Mouse (Mus musculus) CH12.LX (cell line): Measurements from ENCODE around the gene Cipc. TPM values are rescaled to one million over a fixed set of nuclear protein-coding genes. Genes with fewer than 3 reads are reported as not detected.

ENCODE experiments used
- DNase-seq: peaks from one replicate; pipeline ENCODE4 v3.0.0-alpha.2; 2013; ENCODE audit errors: extremely low read depth
- H3K27ac ChIP-seq: 2 replicates; pipeline ENCODE4 v1.5.1; 2012; ENCODE audit warnings: low read depth, mild to moderate bottlenecking, control low read depth, moderate library complexity; ENCODE audit not compliant: insufficient read depth
- H3K27me3 ChIP-seq: replicated peaks from 2 replicates; pipeline ENCODE3; 2012; ENCODE audit warnings: inconsistent platforms
- H3K36me3 ChIP-seq, 2 experiments: replicated peaks in 1 of 2; 2 replicates each; pipeline versions ENCODE3 to v1.6.1; 2012; ENCODE audit warnings: inconsistent platforms in 1 of 2, low read length in 1 of 2, mild to moderate bottlenecking in 1 of 2, mixed read lengths in 1 of 2, moderate library complexity in 1 of 2; ENCODE audit not compliant: control insufficient read depth in 1 of 2, insufficient read depth in 1 of 2
- H3K4me1 ChIP-seq, 2 experiments: 2 replicates each; pipeline ENCODE4 v1.6.1; 2012; ENCODE audit warnings: inconsistent platforms in 1 of 2, moderate library complexity in 1 of 2; ENCODE audit not compliant: insufficient read depth in 2 of 2, control insufficient read depth in 1 of 2
- H3K4me2 ChIP-seq: 2 replicates; pipeline ENCODE4 v1.6.1; 2012; ENCODE audit warnings: low read depth, mild to moderate bottlenecking, control low read depth; ENCODE audit not compliant: poor library complexity, insufficient read depth, severe bottlenecking
- H3K4me3 ChIP-seq, 3 experiments: fragments of 150-350 bp in 1 of 3; sonication (generic) in 1 of 3; replicated peaks in 1 of 3; 2 replicates each; pipeline versions ENCODE3 to v1.5.1; 2011 to 2012; ENCODE audit warnings: low read depth in 2 of 3, low read length in 2 of 3, mild to moderate bottlenecking in 2 of 3, moderate library complexity in 2 of 3, control low read depth in 1 of 3, improper control_type of control experiment in 1 of 3, inconsistent platforms in 1 of 3, mixed read lengths in 1 of 3; ENCODE audit not compliant: poor library complexity in 1 of 3
- H3K79me2 ChIP-seq: replicated peaks from 2 replicates; pipeline ENCODE4 v1.6.1; 2012; ENCODE audit warnings: mild to moderate bottlenecking, moderate library complexity; ENCODE audit not compliant: control insufficient read depth, poor library complexity, insufficient read depth, severe bottlenecking; ENCODE audit errors: extremely low read depth
- H3K9ac ChIP-seq: 2 replicates; pipeline ENCODE4 v1.6.1; 2012; ENCODE audit warnings: low read depth, mild to moderate bottlenecking, control low read depth, moderate library complexity; ENCODE audit not compliant: insufficient read depth
- H3K9me3 ChIP-seq: replicated peaks from 2 replicates; pipeline ENCODE3; 2012; ENCODE audit warnings: low read length, inconsistent platforms, mixed read lengths
- BHLHE40 ChIP-seq: IDR thresholded peaks from 2 replicates; pipeline ENCODE4 v1.6.1; 2011; ENCODE audit warnings: mild to moderate bottlenecking, low read depth, low read length, improper control_type of control experiment
- CHD2 ChIP-seq: IDR thresholded peaks from 2 replicates; pipeline ENCODE4 v1.6.1; 2011; ENCODE audit warnings: low read length, improper control_type of control experiment
- EP300 ChIP-seq: IDR thresholded peaks from 2 replicates; pipeline ENCODE4 v1.6.1; 2011; ENCODE audit warnings: low read length, improper control_type of control experiment
- HCFC1 ChIP-seq: IDR thresholded peaks from 2 replicates; pipeline ENCODE4 v1.6.1; 2012; ENCODE audit warnings: low read depth, mild to moderate bottlenecking, inconsistent platforms, low read length, improper control_type of control experiment
- JUND ChIP-seq: conservative IDR thresholded peaks from 2 replicates; pipeline ENCODE4 v1.6.1; 2011; ENCODE audit warnings: low read depth, low read length, improper control_type of control experiment
- KAT2A ChIP-seq: IDR thresholded peaks from 2 replicates; pipeline ENCODE4 v1.6.1; 2012; ENCODE audit warnings: low read length, improper control_type of control experiment, inconsistent platforms; ENCODE audit not compliant: insufficient replicate concordance
- RAD21 ChIP-seq: IDR thresholded peaks from 2 replicates; pipeline ENCODE4 v1.6.1; 2011; ENCODE audit warnings: low read depth, mild to moderate bottlenecking, low read length, improper control_type of control experiment, moderate library complexity
- RCOR1 ChIP-seq: conservative IDR thresholded peaks from 2 replicates; pipeline ENCODE4 v1.6.1; 2012; ENCODE audit warnings: low read depth, mild to moderate bottlenecking, inconsistent platforms, low read length, improper control_type of control experiment
- TBP ChIP-seq: conservative IDR thresholded peaks from 2 replicates; pipeline ENCODE4 v1.6.1; 2011; ENCODE audit warnings: low read depth, low read length, improper control_type of control experiment
- TCF12 ChIP-seq: IDR thresholded peaks from 2 replicates; pipeline ENCODE4 v1.6.1; 2014; ENCODE audit warnings: low read depth, mild to moderate bottlenecking, inconsistent platforms, low read length, improper control_type of control experiment
- UBTF ChIP-seq: IDR thresholded peaks from 2 replicates; pipeline ENCODE4 v1.6.1; 2012; ENCODE audit warnings: low read depth, mild to moderate bottlenecking, inconsistent platforms, low read length, improper control_type of control experiment, moderate library complexity
- dilution Hi-C: fragments of 300-500 bp; cut with MboI; formaldehyde crosslinking; loops from 2 replicates; pipeline ENCODE4 v1.14.3; 2020; ENCODE audit warnings: low sequenced_read_pairs; ENCODE audit not compliant: extremely low pct_unique_long_range_greater_than_20kb, extremely low pct_ligation_motif_present
- in situ Hi-C: fragments of 300-500 bp; cut with MboI; formaldehyde crosslinking; loops from 3 replicates; pipeline ENCODE4 v1.14.3; 2019; ENCODE audit warnings: low sequenced_read_pairs, low pct_ligation_motif_present, low pct_unique_long_range_greater_than_20kb, mixed read lengths
- polyA plus RNA-seq: library from polyadenylated mRNA; unstranded; fragments of >175 nt; gene quantifications from 2 replicates; pipeline ENCODE4 v1.2.1, GENCODE M21; 2012; ENCODE audit warnings: low read depth; ENCODE audit not compliant: insufficient read length
- total RNA-seq, 2 experiments: library from RNA; depleted of rRNA; stranded (reverse); fragments of 300-350 nt in 1 of 2; fragments of >200 nt in 1 of 2; gene quantifications; 2 replicates each; pipeline ENCODE4 v1.2.3; 2012 to 2014

Cipc gene
- total and polyA plus RNA-seq, 3 experiments: 15.7 to 20.5 (median 18.7) TPM

- TF ChIP-seq RCOR1: no peak
- no peak for TF ChIP-seq TCF12
- TF ChIP-seq UBTF: no peak
- no peak for TF ChIP-seq CHD2
- H3K9me3 ChIP-seq: no peaks in the 10 kb centered on the region
- H3K27me3 ChIP-seq: no peaks in the 10 kb centered on the region
- no peak overlapping the region for H3K27ac ChIP-seq
- H3K4me1 ChIP-seq: peaks cover 0 to 11% of the 10 kb centered on the region in 2 experiments; a peak in 2 of 4 replicates
- H3K9ac ChIP-seq: no peak overlapping the region
- H3K79me2 ChIP-seq: peaks cover 16% of the 10 kb centered on the region
- no peak for DNase-seq
- dilution Hi-C loops: no loop called here
- H3K4me2 ChIP-seq: no peak overlapping the region
- peaks cover 52 to 79% of the 10 kb centered on the region in 2 experiments for H3K36me3 ChIP-seq
- H3K4me3 ChIP-seq: no peak overlapping the region
- in situ Hi-C loops: no loop called here
Measured at GRCm38 (mm10) chr12:86955894-86956293, 9.1 kb downstream of the Cipc start.

- no peaks in the 10 kb centered on the region for H3K79me2 ChIP-seq
- H3K9ac ChIP-seq: no peak overlapping the region
- no peak overlapping the region for H3K4me2 ChIP-seq
- TF ChIP-seq JUND: no peak
- TF ChIP-seq RCOR1: no peak
- no peak for TF ChIP-seq EP300
- TF ChIP-seq KAT2A: no peak
- TF ChIP-seq TBP: no peak
- no peak for TF ChIP-seq HCFC1
- TF ChIP-seq CHD2: no peak
- no peak for TF ChIP-seq UBTF
- TF ChIP-seq BHLHE40: no peak
- no peak for TF ChIP-seq RAD21
- peaks cover 62 to 90% of the 10 kb centered on the region in 2 experiments for H3K36me3 ChIP-seq
- no peaks in the 10 kb centered on the region for H3K9me3 ChIP-seq
- DNase-seq: no peak
- no peak overlapping the region for H3K4me3 ChIP-seq
- in situ Hi-C loops: no loop called here
- dilution Hi-C loops: no loop called here
- no peaks in the 10 kb centered on the region for H3K27me3 ChIP-seq
- peaks cover 0 to 4% of the 10 kb centered on the region in 2 experiments; a peak in 1 of 4 replicates for H3K4me1 ChIP-seq
- no peak overlapping the region for H3K27ac ChIP-seq
Measured at GRCm38 (mm10) chr12:86958558-86958957, 11.7 kb downstream of the Cipc start.

DNA sequence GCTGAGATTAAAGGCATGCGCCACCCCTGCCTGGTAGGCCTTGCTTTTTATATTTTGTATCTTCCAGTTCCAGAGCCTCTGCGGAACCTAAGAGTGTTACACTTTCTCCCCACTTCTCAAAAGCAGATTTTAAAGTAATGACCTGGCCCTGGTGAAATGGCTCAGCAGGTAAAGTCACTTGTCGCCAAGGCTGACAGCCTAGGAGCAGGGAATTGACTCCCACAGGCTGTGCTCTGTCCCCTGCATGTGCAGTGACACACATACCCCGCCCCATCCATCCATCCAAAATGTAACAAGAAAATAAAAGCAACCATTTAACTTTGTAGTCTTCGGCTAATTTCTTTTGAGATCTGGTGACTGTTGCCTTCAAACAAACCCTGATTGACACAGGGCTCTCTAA, 12.8 kb downstream of the Cipc start:
- Histone ChIP-seq H3K4me2 (no peak overlapping the region), H3K4me3 (no peak overlapping the region), H3K9me3 (no peaks in the 10 kb centered on the region), H3K27me3 (no peaks in the 10 kb centered on the region), H3K4me1 (peaks cover 0 to 4% of the 10 kb centered on the region in 2 experiments; a peak in 1 of 4 replicates), H3K9ac (no peak overlapping the region), H3K79me2 (no peaks in the 10 kb centered on the region), H3K36me3 (peaks cover 59 to 90% of the 10 kb centered on the region in 2 experiments), H3K27ac (no peak overlapping the region)
- in situ Hi-C loops: no loop called here
- DNase-seq: no peak
- no peak for TF ChIP-seq CHD2
- TF ChIP-seq EP300: no peak
- dilution Hi-C loops: no loop called here
